Mouse (Mus musculus): Measurements from ENCODE around the gene Pde4b.

GRCm38 (mm10) chr4:102579051-102579450 is 491.7 kb downstream of the Pde4b start:
- TF ChIP-seq CTCF (IDR thresholded peaks at IDR 0.05; ENCODE audit: low read depth, low read length) = no peak
- TF ChIP-seq TAL1 (conservative IDR thresholded peaks at IDR 0.05; ENCODE audit: low read depth, low read length) = no peak
- TF ChIP-seq POLR2AphosphoS5 (IDR thresholded peaks at IDR 0.05; ENCODE audit: insufficient replicate concordance, low read depth, low read length) = no peak
- no peak for TF ChIP-seq GATA2 (IDR thresholded peaks at IDR 0.05; ENCODE audit: borderline replicate concordance, low read depth, low read length)
